In genomic region chr19:44198964-44199363, GRCm38 (mm10) we compare ENCODE assay signal across 9 mouse cellular contexts. TPM values are rescaled to one million over a fixed set of nuclear protein-coding genes. Genes with fewer than 3 reads are reported as not detected.
DNase-seq lines count a peak whose midpoint lies in the region; ATAC-seq and TF ChIP-seq lines count a peak whose summit lies in the region.
"Had no signal": no experiment of that assay in that cellular context is flagged by ENCODE, and none has a peak within 500 bp of the region (broad histone marks: within the 10 kb centered on the region; RNA-seq: fewer than 3 reads in every experiment).

No protein-coding gene starts in this region.

- H3K9me3 ChIP-seq in kidney, postnatal 0 days (replicated peaks; ENCODE audit: low read length), result no peaks in the 10 kb centered on the region
- no peaks in the 10 kb centered on the region for H3K9me3 ChIP-seq in forebrain, embryonic 10.5 days
- H3K9me3 ChIP-seq: neural tube, embryonic 13.5 days had no signal

- no peak overlapping the region for H3K4me2 ChIP-seq in kidney, postnatal 0 days (ENCODE audit: low read length)
- H3K4me2 ChIP-seq: neural tube, embryonic 13.5 days had no signal

- peak; percentile 64 for DNase-seq in CD4-positive, CD25-positive, alpha-beta regulatory T cell, adult 2 months (ENCODE audit: low read depth, low spot score)
- DNase-seq in kidney, postnatal 0 days (ENCODE audit: low spot score), result peak; percentile 20
- DNase-seq in kidney, adult 8-10 months, result no peak
- peak; percentile 38 for DNase-seq in MEL-GATA-1-ER (ENCODE audit: extremely low read depth, low read depth)
- DNase-seq in lung, postnatal 25 days (ENCODE audit: low spot score), result peak; percentile 9
- no peak for DNase-seq in urinary bladder, postnatal 10 days (ENCODE audit: low spot score)
- no peak for DNase-seq in forebrain, embryonic 10.5 days (ENCODE audit: extremely low spot score, low spot score)

- H3K9ac ChIP-seq in kidney, postnatal 0 days (ENCODE audit: low read depth, low read length), result no peak overlapping the region
- H3K9ac ChIP-seq: neural tube, embryonic 13.5 days had no signal

- no peak overlapping the region for H3K4me3 ChIP-seq in kidney, postnatal 0 days (replicated peaks; ENCODE audit: low read depth, low read length)
- no peak overlapping the region for H3K4me3 ChIP-seq in forebrain, embryonic 10.5 days
- H3K4me3 ChIP-seq: neural tube, embryonic 13.5 days had no signal

- no peak for ATAC-seq in CD4-positive, CD25-positive, alpha-beta regulatory T cell, adult 4 months
- no peak for ATAC-seq in kidney, postnatal 0 days (replicated peaks; ENCODE audit: low FRiP score, low read depth)

- no peak overlapping the region for H3K27ac ChIP-seq in kidney, postnatal 0 days
- no peak overlapping the region for H3K27ac ChIP-seq in forebrain, embryonic 10.5 days
- H3K27ac ChIP-seq: neural tube, embryonic 13.5 days had no signal

- H3K4me1 ChIP-seq in kidney, postnatal 0 days (replicated peaks; ENCODE audit: insufficient read depth, low read length), result no peaks in the 10 kb centered on the region
- H3K4me1 ChIP-seq in forebrain, embryonic 10.5 days, result no peaks in the 10 kb centered on the region; the same call in 1 of the 2 replicates

- H3K27me3 ChIP-seq in kidney, postnatal 0 days (ENCODE audit: insufficient read depth, low read length), result no peaks in the 10 kb centered on the region
- H3K27me3 ChIP-seq in forebrain, embryonic 10.5 days (ENCODE audit: poor library complexity, severe bottlenecking), result no peaks in the 10 kb centered on the region
- H3K27me3 ChIP-seq: neural tube, embryonic 13.5 days had no signal

- WGBS in kidney, postnatal 0 days, result 81% methylated on average over 2 of the region's 2 CpGs
- 70% methylated on average over 2 of the region's 2 CpGs for WGBS in forebrain, embryonic 10.5 days

- peak; percentile 60 for TF ChIP-seq CTCF in kidney, postnatal 0 days (IDR thresholded peaks at IDR 0.05; ENCODE audit: low read depth)

- no peaks in the 10 kb centered on the region for H3K36me3 ChIP-seq in kidney, postnatal 0 days (ENCODE audit: insufficient read depth, low read length)
- H3K36me3 ChIP-seq in forebrain, embryonic 10.5 days (replicated peaks), result no peaks in the 10 kb centered on the region
- H3K36me3 ChIP-seq: neural tube, embryonic 13.5 days had no signal

RNA-seq across cellular contexts. Expression of gene Scd3, which starts 4.1 kb away (rescaled TPM):
- polyA plus RNA-seq in CD4-positive, CD25-positive, alpha-beta regulatory T cell, adult 4 months (2017; shearing (Covaris generic)), result not detected
- polyA plus RNA-seq in kidney, postnatal 0 days (2015; fragmentation: Nextera tagmentation; extraction: Ambion mirVana), result 0.28 and 0.66 TPM in 2 replicates
- 0.22 and 0.59 TPM in 2 replicates for polyA plus RNA-seq in forebrain, embryonic 10.5 days (2016; fragmentation: Nextera tagmentation; extraction: Ambion mirVana)

RNA-seq across cellular contexts. Expression of gene Pkd2l1, which starts 6.7 kb away (rescaled TPM):
- not detected for polyA plus RNA-seq in CD4-positive, CD25-positive, alpha-beta regulatory T cell, adult 4 months (2017; shearing (Covaris generic))
- 0.08 TPM in 1 of 2 replicates, not detected in the other for polyA plus RNA-seq in kidney, postnatal 0 days (2015; fragmentation: Nextera tagmentation; extraction: Ambion mirVana)
- polyA plus RNA-seq in forebrain, embryonic 10.5 days (2016; fragmentation: Nextera tagmentation; extraction: Ambion mirVana), result 0.14 and 0.16 TPM in 2 replicates

RNA-seq across cellular contexts. Expression of gene Bloc1s2, which starts 52.7 kb away (rescaled TPM):
- polyA plus RNA-seq in CD4-positive, CD25-positive, alpha-beta regulatory T cell, adult 4 months (2017; shearing (Covaris generic)), result 100 to 1,000 TPM; 117 to 129 TPM
- 89.6 and 93.1 TPM in 2 replicates for polyA plus RNA-seq in kidney, postnatal 0 days (2015; fragmentation: Nextera tagmentation; extraction: Ambion mirVana)
- polyA plus RNA-seq in forebrain, embryonic 10.5 days (2016; fragmentation: Nextera tagmentation; extraction: Ambion mirVana), result 101 and 102 TPM in 2 replicates

Comparison
In these comparisons a context has a peak if more than half of its experiments do, and no peak if none do; other contexts are left out.
1. DNase-seq: peak in CD4-positive, CD25-positive, alpha-beta regulatory T cell, adult 2 months (single experiment), kidney, postnatal 0 days (single experiment), MEL-GATA-1-ER (single experiment) and lung, postnatal 25 days (single experiment); none in kidney, adult 8-10 months (0 of 2), urinary bladder, postnatal 10 days (single experiment) and forebrain, embryonic 10.5 days (single experiment).